Mouse (Mus musculus): ENCODE measurements at regions not wholly inside any gene's neighbourhood (a gene's known extent, or its start where the extent isn't known, plus 50 kb on each side); places are given as distances from the start of the nearest gene placed in this dataset.

GRCm38 (mm10) chr2:118035333-118035732 is 76.3 kb upstream of the Thbs1 start:
- TF ChIP-seq CTCF (IDR thresholded peaks at IDR 0.05; ENCODE audit: low read depth, low read length) (no peak), POLR2A (IDR thresholded peaks at IDR 0.05; ENCODE audit: extremely low read depth, insufficient read depth, low read length) (no peak)

All from liver, adult 2 months (tissue).